Mouse (Mus musculus): ENCODE measurements around the gene Ndufs1.
"Not testable (repeated sequence)": the region's sequence is repeated elsewhere in the genome, so short reads cannot be mapped to it uniquely, and the experiment has no call there.

Ndufs1 gene

DNA sequence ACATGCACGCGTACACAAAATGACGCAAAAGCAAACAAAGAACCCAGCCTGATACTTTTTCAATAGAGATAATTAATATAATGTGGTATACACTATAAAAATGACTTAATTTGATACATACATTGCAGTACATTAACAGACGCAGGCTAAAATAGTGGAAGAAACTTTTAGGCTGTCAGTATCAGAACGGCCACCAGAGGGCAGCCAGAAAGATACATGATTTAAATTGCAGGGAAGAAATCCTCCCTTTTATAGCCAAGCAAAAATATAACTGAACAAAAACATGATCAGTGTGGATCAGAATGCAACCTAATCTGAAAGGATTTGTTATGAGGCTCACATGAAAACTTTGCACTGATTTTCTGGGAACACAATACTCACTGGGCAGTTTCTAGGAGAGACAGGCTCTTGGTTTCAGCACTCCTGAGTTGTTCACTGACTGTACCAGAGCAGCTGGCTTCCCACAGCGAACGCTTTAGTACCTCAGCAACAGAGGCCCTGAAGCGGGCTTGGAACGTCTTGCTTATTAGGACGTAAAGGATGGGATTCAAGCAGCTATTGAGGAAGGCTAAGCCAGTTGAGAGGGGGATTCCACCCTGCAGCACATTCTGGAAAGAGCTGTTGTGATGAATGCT, 6.1 kb upstream of the Ndufs1 start:
- DNase-seq = peak; percentile 77 to 78

DNA sequence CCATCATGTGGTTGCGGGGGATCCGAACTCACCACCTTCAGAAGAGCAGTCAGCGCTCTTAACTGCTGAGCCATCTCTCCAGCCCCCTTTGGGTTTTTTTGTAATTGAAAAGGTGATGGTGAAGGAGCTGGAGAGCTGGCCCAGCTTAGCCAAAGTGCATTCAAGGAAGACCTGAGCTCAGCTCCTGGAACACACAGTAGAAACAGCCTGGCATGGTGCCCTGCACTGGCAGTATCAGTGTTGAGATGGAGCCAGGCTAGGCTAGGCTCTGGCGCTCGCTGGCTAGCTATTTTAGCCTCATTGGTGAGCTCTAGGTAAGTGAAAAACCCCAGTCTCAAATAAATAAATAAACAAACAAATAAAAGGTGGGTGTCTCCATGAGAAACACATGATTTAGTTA, 5.6 kb upstream of the Ndufs1 start:
- peak; percentile 30 to 34 for DNase-seq

DNA sequence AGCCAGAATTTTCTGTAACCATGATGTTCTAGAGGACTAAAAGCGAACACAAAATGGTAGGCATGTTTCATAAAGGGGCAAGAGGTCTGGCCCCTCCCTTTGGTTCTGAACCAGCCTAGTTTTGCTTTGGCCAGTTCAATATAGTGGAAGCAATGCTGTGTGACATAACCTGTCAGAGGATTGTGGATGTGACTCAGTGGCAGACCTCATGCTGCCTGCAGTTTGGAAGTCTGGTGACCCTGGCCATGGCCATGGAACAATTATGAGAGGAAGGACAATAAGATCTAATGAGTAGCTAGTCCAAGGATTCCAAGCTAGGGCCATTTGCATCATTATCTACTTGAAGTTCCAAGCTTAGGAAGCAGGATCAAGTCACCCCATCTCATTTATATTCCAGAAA, 4.8 kb upstream of the Ndufs1 start:
- no peak for DNase-seq

DNA sequence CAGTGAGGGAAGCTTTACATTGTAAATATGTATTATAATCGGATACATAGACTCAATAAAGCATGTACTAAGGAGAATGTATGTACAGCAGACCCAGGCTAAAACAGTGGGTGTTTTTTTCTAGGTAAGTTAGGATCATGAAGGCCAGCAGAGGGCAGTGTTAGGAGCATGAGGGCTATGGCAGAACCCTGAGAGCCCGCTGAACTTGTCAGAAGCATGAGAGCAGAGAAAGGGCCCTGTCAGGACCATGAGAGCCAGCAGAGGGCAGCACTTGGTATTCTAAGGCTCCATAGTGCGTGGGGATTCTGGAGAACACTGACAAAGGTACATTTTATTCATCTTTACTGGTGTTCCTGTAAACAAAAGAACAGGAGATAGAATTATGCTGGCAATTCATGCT, 4.4 kb upstream of the Ndufs1 start:
- DNase-seq = peak; percentile 96

DNA sequence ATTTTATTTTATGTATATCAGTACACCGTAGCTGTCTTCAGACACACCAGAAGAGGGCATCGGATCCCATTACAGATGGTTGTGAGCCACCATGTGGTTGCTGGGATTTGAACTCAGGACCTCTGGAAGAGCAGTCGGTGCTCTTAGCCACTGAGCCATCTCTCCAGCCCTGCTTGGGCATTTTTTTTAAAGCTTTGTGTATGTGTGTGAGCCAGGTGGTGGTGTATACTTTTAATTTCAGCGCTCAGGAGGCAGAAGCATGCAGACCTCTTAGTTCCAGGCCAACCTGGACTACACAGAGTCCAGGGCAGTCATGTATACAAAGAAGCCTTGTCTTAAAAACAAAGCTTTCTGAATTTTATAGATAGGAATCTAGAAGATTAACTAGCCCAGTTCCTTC, 3.9 kb upstream of the Ndufs1 start:
- not testable (repeated sequence) for DNase-seq

DNA sequence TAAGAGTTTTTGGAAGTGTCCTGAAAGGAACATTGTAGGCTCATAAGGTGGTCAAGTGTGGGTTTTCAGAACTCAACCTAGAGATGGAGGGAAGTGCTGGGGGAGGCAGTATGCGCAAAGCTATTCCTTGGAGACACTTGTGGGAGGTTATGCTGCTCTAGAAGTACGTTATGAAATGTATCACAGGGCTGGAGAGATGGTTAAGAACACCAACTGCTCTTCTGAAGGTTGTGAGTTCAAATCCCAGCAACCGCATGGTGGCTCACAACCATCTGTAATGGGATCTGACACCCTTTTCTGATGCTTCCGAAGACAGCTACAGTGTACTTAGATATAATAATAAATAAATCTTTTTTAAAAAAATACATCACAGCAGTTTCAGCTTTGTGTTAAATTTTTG, 3.5 kb upstream of the Ndufs1 start:
- DNase-seq = no peak

DNA sequence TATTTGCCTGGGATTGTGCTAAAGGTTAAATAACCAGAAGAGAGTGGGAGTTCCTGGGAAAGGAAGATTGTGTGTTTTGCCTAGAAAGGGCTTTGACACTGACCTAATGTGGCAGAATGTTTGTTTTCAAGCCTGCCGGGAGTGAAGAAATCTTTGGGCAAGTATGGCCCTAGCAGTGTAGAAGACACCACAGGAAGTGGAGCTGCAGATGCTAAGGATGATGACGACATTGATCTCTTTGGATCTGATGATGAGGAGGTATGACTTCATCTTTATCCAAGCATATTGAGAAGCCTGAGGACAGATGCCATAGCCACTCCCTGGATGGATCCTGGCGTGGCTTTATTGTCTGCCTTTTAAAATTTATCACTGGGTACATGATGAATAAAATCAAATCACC, 1.7 kb upstream of the Ndufs1 start:
- DNase-seq = no peak

DNA sequence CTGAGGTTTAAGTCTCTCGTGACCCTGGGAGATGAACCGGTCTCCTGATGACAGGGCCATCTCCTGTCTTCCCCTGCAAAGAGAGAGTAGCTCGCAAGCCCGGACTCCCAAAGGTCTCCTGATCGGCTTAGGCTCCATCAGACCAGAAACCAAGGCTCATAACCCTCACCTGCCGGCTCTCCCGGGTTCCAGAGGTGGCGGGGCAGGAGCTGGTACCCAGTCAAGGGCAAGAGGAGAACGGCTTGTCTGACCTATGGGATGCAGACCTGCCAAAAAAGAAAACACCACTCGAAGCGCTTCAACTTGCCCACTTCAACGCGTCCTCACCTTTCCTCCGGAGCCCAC, 402 bp downstream of the Ndufs1 start:
- DNase-seq = no peak

DNA sequence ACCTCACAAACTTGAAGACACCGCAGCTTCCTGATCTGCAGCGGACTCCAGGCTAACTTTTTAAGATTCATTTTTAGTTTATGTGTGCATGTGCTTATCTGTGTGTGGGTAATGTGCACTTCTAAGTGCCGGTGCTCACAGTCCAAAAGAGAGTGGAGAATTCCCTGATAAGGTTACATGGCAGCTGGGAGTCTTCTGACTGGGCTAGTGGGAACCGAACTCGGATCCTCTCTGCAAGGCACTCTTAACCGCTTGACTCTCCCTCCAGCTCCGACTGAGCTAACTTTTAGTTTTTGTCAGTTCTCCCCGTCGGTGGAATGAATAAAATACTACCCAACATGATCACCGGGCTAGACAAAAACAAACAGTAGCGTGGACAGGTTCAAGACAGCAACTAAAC, 780 bp downstream of the Ndufs1 start:
- peak in 1 of 2 experiments; percentile 19 for DNase-seq

DNA sequence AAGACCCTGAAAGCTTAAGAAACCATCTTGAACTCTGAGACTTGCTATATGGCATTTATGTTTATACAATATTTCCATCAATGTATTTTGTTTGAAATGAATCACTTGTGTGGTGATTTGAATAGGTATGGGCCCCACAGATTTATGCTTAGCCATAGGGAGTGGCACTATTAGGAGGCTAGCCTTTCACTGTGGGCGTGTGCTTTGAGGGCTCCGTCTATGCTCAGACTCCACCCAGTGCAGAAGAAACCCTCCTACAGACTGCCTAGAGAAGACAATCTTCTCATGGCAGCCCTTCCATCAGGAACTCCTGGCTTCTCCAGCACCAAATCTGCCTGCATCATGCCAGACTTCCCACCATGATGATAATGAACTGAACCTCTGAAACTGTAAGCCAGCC, 8.0 kb downstream of the Ndufs1 start:
- DNase-seq = no peak

DNA sequence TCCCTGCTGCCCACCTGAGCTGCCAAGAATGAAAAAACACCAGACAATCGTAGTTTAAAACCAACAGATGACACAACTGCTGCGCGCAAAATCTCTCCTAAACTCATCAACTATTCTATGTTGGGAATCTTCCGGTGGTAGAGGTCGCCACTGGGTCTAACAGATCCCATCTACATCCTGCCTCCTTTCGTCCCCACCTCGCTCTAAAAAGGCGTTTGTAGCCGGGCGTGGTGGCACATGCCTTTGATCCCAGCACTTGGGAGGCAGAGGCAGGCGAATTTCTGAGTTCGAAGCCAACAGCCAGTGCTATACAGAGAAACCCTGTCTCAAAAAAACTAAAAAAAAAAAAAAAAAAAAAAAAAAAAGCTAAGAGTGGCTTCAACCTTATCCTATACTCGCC, 36.4 kb downstream of the Ndufs1 start:
- DNase-seq = no peak

DNA sequence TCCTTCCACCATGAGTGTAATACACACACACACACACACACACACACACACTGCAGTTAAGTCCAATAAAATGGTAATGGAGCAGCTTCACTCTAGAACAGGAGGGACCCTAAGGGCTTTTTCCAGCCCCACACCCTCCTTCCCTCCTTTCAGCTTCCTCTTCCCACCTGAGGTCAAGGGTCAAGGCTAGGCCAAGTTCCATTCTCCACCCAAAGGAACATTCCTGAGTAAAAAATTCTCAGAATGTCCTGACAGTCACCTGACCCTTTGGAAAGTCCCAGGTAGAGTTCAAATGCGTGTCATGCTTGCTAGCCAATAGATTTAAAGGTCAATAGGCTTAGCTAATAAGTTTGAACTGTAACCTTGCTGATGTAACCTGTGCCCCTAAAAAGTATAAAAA, 38.0 kb downstream of the Ndufs1 start:
- DNase-seq = not testable (repeated sequence)

DNA sequence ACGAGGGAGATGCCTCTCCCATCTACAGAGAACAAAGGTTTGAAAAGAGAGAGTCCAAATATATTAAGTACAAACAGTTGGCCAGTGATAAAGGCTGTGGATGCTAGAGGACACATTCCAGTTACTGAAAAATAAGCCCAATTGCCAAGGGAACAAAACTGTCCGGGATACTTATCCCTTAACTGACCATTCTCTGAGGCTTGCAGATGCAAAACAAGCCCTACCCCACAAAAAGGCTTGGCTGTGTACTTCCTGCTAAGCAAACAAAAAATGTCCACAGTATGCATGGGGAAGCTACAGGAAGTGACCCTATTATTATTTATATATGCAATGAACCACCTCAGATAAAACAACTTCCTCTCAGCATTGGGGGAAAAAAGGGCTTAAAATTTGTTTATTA, 38.7 kb downstream of the Ndufs1 start:
- no peak for DNase-seq

DNA sequence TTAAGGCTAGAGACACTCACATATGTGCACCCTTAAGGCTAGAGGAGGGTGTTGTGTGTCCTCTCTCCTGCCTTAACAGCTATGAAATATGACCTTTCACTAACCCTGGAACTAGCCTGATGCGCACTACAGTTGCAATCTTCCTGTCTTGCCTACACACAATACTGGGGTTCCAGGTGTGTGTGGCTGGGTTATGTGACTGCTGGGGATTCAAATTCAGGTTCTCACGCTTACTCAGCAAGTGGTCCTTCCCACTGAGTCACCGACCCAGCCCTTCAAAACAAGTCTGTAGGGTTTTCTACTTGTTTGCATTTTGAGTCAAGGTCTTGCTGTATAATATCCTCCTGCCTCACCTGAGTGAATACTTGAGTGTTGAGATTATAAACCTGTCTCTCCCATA, 42.1 kb downstream of the Ndufs1 start:
- no peak for DNase-seq

DNA sequence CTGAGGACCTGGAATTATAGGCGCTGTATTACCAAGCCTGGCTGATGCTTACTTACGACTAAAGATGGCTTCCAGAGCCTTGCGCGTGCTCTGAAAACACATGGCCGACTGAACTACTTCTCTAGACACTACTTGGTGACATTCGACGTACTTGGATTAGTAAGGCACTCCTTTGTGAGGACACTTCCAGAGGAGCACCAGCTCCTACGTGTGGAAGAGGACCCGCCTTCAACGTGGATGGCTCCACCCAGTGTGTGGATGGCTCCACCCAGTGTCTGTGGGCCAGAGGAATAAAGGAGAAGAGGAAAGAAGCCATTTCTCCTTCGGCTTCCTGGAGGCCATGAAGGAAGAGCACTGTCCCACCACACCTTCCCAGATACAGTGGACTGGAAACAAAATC, 44.9 kb downstream of the Ndufs1 start:
- DNase-seq = no peak

DNA sequence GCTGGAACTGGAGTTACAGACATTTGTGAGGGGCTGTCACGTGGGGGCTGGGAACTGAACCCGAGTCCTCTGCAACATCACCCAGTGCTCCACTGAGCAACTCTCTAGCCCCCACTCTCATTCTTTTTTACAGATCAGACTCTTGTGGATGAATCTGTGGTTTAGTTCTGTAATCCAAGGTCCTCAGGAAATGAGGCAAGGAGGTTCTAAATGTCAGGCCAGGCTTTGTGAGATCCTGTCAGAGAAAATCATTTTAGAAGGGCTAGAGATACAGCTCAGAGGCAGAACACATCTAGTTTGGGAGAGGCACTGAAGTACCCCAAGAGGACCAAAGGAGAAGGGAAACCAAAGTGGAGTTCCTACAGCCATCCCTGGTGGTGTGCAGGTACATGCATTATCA, 45.8 kb downstream of the Ndufs1 start:
- no peak for DNase-seq

DNA sequence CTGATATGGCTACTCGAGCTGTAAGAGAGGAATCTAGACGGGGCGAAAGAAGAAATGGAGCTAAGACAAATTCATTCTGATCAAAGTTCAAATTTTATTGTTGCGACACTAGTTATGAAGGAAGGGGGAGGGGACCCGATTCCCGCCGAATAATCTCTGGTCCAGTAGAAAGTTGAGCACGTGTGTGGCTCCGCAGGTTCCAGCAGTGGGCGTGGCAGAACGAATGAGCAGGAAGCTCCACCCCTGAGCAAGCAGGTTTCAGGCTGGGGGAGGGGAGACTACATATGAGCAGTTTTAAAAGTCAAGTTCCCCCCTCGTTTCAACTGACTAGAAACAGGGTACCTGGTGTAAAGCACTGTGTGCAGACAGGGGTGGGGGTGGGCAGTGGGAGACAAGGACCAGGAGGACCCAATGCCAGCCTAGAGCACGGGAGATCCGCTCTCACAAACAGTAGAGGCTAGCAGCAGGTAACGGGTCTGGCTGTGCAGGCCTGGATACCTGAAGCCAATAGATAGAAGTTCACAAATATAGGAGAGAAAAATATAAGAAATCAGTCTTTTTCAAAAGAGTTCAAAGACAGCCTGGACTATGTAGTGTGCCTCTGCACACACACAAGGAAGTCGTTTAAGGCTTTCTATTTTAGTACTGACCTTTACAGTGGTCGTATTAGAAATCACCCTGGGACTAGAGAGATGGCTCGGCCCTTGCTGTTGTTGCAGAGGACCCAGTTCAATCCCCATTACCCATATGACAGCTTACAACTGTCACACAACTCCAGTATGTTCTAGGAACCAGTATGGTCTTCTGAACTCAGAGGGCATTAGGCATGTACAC, 46.6 kb downstream of the Ndufs1 start:
- peak; percentile 17 to 48 for DNase-seq

DNA sequence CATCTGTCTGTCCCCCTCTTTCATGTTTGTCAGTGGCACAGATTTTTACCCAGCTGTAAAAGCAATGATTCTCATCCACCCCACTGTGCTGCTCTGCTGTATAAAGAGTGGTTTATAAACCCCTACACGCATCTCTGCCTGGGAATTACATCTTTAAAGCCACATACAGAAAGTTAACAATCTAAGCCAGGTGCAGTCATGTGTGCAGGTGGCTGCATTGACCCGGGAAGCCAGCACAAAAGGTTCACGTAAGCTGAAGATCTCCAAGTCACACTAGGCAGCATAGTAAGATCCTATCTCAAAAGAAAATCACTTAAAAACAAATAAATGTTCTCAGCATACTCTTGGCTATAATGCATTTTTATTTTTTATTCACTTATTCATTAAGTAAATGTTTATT, 47.4 kb downstream of the Ndufs1 start:
- peak; percentile 12 to 40 for DNase-seq

DNA sequence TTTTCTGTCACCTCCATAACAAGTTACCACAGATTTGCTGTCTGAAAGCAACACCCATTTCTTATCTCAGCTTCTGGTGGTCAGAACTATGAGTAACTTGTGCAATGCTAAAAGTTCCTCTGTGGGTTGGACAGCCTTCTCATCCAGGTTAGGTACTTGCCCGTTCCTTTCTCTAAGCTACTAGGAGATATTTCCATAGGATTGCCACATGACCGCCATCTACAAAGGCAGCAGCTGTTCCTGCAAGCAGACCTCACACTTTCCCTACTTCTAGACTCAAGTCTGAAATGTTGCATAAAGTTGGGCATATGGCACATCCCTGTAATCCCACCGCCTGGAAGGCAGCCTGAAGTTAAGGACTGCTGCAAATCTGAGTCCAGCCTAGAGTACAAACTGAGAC, 50.4 kb downstream of the Ndufs1 start:
- no peak for DNase-seq

DNA sequence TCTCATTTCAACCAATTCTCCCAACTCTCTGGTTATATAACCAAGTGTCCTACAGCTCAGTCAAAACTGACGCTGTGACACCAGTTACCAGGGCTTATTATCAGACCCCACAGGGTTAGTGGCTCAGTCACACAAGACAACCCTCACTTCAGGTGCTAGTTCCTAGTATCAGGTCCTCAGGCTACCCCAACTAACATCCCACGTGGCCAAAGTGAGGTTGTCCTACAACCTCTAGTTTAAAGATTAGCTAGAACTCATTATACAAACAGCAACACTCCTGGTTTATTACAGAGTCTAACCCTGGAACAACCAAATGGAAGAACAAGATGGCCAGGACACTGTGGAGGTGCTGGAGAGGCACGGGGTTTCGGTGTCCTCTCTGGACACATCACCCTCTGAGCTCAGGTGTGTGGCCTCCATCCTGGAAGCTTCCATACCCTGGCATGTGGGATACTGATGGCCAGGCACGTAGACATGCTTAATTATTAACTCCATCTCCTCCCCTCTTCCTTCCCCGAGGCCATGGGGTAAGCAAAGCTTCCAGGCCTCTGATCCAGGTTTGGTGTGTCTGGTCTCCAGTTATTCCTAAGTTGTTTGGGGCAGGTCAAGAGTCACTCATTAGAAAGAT, 52.7 kb downstream of the Ndufs1 start:
- DNase-seq = peak; percentile 17 to 44

DNA sequence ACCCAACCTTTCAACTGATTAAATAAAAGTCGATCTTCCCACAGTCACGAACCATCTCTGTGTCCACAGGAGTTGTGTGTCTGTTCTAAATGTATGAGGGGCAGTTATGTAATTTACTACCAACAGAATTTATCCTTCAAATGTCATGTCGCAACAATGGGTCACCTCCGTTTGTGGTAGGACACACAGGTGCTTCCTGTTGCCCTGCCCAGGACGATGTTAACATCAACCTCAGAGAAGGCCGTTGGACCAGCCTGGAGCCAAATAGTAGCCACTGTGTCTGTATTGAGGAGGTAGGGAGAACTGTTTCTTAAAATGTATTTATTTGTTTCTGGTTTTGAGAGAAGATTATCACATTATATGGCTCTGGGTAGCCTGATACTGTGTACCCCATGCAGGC, 54.6 kb downstream of the Ndufs1 start:
- DNase-seq = no peak

DNA sequence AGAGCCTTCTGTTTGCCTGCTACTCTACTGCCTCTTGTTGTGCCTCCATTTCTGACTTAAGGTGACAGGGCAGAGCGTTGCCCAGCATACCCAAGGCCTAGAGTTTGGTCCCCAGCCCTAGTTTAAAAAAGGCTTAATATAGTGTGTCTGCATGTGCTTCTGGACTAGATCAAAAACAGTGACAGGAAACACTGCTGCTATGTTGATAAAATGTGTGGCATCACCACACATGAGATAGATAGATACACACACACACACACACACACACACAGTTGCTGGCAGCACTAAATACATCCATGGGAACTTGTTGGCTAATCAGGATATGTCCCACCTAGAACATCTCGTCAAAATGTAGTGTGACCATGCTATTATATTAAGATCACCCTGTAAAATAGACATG, 56.3 kb downstream of the Ndufs1 start:
- DNase-seq = no peak

DNA sequence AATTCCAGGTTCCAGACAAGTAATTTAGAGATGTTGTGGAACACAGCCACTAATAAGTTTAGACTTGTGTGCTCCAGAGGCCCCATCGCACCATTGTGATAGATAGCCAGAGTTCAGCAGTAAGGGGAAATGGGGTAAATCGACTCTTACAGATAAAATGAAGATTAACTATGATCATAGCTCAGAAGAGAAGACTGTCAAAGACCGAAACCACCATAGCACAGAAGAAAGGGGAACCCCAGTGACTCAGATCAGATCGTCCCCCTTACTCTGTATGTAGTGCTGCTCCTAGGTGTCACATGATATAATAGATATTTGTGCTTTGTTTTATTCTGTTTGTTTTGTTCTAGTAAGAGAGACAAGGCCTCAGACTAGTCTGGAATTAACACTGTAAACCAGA, 57.0 kb downstream of the Ndufs1 start:
- no peak for DNase-seq

DNA sequence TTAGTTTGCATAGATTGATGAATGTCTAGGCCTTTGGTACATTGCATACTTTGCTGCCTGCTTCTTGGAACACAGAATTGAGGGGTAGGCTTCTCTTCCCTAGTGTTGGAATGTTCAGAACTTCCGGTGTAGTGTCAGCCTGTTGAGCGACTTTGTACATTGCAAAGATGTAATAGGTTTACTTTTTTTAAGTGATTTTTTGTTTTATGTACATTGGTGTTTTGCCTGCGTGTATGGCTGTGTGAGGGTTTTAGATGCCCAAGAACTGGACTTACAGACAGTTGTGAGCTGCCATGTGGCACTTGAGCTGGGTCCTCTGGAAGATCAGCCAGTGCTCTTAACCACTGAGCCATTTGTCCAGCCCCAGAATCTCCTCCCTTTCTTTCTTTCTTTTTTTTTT, 61.1 kb downstream of the Ndufs1 start:
- DNase-seq = peak in 1 of 2 experiments; percentile 24
